Mouse (Mus musculus) frontal cortex, postnatal 14 days (tissue): ENCODE data around the gene Vmn1r183.
A peak's percentile ranks its signal among the peaks of the same experiment; 100 is the strongest.
"Not testable (repeated sequence)": the region's sequence is repeated elsewhere in the genome, so short reads cannot be mapped to it uniquely, and the experiment has no call there.

Experiments used
- DNase-seq, 2 experiments: peaks; one replicate each; pipeline ENCODE4 v3.0.0; 2022; ENCODE audit warnings: low spot score in 2 of 2

Gene Vmn1r183

DNA sequence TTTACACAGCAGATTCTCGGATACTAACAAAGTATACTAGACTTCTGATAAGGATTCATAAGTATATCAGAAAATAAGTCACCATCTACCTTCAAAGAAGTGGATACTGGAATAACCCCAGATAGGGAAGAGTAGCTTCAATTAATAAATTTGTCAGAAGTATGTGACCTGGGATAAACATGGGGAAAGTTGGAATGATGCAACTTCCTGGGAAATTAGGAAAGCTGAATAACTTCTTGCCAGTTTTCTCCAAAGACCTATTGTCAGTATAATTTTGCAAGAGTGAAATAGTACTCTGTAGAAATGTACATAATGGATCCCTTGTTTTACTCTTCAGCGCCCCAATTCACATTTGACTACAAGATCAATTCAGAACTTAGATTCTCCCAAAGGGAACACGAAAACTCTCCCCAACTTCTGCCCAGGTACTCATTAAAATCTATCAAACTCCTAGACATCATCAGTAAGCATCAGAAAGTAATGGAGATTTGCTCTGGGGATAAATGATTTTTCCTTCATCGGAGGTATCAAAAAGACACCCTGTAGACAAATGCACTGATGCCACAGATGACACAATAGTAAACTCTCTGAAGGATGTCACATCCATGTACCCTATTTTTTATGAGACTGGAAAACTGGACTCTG is at the start of gene Vmn1r183:
TSS of gene Vmn1r183 (plus strand) at position 595 of the 645 bp plus-strand sequence.
- no peak for DNase-seq

DNA sequence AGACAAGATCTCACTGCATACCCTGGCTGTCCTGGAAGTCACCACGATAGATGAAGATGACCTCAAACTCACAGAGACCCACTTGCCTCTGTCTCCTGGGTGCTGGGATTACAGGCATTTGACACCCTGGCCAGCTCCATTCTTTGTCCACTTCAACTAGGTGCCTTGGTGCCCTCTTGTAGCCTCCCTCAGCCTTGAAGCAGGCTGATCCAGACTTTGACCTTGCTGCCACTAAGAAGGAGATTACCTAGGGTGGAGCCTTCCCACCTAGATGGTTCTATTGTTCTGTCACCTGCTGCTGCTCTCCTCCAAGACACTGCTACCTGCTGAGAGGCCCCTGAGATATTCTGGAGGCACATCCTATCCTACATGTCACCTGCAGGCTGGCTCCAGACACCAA is 21.4 kb downstream of the Vmn1r183 start:
- not testable (repeated sequence) for DNase-seq

DNA sequence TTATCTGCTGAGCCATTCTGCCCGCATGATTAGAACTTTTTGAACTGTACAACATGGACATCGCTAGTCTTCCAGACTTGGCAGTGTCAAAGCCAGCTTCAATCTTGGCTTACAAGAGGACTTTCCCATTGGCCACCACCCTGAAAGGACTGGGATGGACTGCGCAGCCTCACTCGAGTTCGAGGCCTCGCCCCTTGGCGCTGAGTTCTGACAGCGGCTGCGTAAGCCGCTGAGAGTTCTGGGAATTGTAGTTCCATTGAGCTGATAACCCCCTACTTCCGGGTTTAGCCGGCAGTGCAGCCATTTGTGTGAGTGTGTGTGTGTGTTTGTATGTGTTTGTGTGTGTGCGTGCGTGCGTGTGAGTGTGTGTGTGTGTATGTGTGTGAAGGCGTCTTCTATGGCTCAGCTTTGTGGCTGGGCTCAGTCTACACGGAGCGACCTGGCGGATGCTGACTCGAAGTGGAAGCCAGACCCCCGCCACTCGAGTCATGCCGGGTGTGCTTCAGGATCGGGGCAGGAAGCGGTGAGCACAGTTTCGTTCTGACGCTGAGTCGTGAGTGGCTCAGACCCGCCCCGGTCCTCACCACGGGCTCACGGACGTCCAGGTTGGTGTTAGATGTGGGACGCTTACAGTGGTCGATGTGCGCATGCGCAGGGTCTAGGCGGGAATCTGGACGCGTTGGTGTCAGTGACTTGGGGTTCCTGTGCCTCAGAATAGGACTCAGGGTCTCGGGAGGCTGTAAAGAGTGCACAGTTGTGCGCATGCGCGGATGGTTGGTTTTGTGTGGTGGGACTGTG is 28.8 kb downstream of the Vmn1r183 start, which contains the start of gene Zfp180:
TSS of gene Zfp180 (plus strand) at position 291 of the 798 bp plus-strand sequence.
- DNase-seq = peak; percentile 91 to 95

DNA sequence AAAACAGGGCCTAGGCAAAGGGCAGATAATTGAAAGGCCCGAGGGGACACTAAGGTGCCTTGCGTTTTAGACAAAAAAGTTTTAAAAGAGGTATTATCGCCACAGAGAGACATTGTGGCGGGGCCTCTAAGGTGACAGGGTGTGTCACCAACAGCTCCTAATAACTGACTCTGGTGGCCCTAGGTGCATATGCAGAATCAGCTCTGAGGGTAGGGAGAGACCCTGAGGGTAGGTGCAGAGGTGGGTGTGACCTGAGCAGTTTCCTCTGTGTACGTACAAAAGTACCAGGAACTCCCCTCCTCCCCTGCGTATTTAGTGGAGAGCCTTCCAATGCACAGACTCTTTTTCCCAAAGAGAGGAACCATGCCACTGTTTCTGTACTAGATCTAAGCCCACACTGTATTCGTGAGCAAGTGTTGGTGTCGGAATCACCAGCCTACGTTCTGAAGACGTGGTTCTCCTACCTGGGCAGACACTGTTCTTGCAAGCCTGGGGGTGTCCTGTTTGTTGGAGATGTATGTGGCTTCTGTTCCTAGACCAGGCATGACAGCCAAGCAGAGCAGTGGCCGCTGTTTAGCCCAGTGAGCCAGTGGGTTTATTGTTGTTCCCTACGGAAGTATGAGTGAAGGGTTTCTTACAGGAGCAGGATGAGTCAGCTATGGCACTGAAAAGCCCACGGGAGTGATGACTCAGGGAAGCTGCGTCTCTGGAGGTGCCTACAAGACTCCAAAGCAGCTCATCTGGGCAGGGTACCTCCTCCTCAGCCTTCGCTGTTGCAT is 29.6 kb downstream of the Vmn1r183 start:
- peak in 1 of 2 experiments; percentile 29 for DNase-seq

DNA sequence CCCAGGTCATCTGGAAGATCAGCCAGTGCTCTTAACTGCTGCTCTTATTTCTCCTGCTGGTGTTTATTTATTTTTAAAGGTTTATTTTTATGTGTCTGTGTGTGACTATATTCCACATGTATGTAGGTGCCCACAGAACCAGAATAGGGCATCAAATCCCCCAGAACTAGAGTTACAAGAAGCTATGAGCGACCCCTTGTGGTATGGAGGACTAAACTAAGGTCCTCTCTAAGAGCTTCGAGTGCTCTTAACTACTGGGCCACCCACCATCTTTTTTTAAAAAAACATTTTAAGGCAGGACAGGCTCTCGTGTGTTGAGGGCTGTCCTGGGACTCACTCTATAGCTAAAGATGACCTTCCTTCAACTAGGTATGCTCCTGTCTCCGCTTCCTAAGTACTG is 33.8 kb downstream of the Vmn1r183 start:
- no peak for DNase-seq

DNA sequence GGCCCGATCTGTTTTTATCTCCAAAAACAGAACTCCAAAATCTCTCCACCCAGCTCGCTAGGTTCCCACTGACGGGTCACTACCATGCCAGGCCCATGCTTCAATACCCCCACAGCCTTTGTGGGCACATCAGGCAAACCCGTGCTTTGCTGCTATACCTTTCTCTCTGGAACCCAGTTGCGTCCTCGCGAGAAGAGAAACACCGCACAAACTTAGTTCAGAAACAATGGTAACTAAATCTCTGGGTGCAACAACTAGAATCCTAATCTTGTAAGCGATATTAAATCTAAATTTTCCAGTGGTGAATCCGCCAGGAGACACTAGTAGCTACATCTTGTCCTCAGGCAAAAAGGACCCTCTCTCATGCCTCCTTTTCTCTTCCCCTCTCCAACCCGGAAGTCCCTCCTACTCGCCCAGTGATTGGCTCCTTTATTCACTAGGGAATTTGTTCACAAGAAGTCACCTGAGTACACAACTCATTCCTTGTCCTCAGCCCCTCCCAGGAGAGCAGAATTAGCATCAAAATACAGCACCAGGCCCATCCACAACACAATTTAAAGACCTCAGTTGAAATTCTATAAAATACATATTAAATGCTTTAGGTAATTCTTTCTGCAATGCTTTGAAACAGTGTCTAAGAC is 34.6 kb downstream of the Vmn1r183 start:
- DNase-seq = no peak

DNA sequence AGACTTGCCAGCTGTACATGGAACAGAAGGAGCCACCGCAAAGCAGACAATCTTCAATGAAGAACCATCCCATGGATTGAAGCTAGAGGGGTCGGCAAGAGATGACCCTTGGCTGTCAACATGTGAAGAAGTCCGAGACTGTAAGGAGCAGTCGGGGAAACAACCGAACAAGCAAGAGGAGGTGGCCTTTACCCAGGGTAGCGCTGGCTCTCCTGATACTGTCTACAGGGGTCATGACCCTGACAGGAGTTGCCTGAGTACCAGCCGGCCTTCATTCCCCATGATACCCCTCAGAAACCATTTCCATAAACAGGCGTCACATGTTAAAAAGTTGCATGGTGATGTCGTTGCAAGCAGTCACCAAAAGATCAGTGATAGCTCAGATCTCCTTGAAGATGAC is 51.3 kb downstream of the Vmn1r183 start:
- DNase-seq = no peak

DNA sequence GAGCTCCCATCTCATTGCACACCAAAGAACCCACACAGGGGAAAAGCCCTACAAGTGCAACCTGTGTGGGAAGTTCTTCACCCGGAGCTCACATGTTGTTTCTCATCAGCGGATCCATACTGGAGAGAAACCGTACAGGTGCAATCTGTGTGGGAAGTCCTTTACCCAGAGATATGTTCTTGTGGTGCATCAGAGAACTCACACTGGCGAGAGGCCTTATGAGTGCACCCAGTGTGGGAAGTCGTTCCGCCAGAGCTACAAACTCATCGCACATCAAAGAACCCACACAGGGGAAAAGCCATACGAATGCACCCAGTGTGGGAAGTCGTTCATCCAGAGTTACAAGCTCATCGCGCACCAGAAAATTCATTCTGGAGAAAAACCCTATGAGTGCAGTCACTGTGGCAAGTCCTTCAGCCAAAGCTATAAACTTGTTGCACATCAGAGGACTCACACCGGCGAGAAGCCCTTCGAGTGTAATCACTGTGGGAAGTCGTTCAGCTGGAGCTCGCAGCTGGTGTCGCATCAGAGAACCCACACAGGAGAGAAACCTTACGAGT is 52.2 kb downstream of the Vmn1r183 start:
- DNase-seq = no peak

DNA sequence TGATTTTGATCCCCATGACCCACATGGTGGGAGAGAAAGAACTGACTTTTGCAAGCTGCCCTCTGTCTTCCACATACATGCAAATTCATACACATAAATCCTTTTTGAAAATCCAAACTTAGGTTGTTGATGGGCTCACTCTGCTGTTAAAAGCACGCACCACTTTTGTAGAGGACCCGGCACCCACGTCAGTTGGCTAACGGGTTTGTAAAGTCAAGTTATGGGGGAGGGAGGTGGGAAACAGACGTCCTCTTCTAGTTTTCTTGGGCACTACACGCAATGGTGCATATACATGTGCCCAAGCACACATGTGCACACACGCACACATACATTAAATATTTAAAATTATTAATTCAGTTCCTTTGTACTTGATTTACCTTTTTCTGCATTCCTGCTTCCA is 57.8 kb downstream of the Vmn1r183 start:
- no peak for DNase-seq

DNA sequence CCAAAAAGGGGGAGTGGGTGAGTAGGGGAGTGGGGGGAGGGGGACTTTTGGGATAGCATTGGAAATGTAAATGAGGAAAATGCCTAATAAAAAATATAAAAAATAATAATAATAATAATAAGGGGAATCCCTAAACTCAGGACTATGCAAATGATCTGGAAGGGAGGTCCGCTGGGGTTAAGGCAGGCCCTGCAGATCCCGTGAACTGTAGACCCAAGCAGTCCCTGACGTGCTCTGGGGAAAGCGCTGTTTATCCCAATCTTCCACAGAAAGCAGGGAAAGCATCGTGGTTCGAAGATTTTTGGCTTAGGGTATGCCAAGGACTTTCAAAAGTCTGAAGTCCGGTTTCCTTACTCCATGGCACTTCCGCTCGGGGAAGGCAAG is 58.7 kb downstream of the Vmn1r183 start:
- DNase-seq = peak in 1 of 2 experiments; percentile 22

DNA sequence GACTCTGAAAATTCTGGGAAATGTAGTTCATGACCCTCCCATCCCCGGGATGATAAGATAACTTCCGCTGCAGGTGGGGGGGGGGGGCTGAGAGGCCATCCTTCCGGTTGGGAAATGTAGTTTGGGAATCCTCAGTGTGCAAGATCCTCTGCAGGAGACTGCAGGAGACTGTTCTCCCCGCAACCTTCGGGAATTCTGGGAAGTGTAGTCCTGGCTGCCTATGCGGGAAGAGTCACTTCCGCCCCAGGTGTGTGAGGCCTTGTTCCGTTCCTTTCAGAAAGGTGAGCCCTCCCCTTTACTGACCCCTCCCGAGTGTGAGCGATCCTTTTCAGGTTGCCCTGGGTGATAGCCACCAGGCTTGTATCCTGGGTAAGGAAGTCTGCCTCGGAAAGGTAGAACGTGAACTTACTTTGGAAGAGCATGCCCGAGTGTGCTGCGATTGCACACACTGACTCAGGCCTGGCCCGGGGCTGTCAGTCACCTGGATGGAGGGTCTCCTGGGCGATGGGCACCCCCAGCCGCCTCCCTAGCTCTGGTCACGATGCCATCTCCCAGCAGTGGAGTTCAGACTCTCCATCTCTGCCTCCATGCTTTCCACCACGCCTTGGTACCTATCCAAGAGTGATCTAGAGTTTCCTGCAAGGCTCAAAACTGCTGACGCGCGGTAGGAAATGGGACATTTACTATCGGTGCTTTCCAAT is 59.3 kb downstream of the Vmn1r183 start, which contains the start of gene Zfp112:
TSS of gene Zfp112 (plus strand) at position 159 of the 701 bp plus-strand sequence.
- peak; percentile 66 to 76 for DNase-seq

DNA sequence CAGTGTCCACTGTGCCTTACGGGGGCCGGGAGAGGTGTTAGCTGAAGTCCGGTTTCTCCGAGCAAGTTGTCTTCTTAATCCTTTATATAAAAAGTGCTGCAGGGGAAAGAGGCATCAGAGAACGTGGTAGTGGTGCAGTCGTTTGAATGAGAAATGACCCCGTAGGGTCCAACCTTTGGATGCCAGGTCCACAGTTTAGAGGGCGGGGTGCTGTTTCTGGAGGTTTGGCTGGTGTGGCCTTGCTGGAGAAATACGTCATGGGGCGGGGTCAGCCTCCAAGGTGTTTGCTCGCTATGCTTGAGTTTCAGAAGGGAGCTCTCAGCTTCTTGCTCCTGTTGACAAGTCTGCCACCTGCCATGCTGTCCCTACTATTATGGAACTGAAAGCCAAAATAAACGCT is 59.9 kb downstream of the Vmn1r183 start:
- DNase-seq = no peak
